Mouse (Mus musculus): ENCODE results near the gene Tns3. TPM values are rescaled to one million over a fixed set of nuclear protein-coding genes. Genes with fewer than 3 reads are reported as not detected.

Tns3 gene
- polyA plus RNA-seq, 1 experiment = 33.9 TPM

DNA sequence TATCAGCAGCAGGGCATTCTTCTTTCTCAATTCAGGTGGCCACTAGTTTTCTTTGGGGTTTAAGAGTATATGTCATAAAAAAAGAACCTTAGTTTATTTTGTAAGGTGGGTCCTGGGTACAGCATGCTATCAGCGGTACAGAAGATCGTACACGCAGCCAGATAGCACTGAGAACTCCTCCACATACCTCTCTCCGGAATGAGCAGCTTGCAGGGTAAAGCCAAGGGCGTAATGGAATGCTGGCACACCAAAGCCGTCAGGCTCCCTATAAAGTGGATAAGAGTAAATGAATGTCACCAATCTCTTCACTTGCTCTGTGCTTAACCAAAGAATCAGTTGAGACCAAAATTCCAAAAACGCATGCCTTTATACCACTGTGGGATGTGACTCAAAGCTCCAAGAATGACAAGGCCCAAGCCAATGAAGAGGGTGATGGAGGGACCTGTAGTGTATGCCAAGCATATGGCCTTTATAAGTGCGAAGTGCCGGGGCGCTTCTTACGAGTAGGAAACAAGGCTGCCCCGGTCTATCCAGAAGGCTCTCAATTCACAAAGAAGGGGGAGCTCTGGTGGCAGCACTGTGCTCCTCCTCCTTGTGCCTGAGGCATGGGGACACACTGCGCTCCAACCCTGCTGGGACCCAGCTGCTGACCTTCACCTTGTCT is 219.4 kb downstream of the Tns3 start:
- no peaks in the 10 kb centered on the region for H3K27me3 ChIP-seq (ENCODE audit: control insufficient read depth, insufficient read depth, low read length)
- H3K4me1 ChIP-seq (replicated peaks; ENCODE audit: control insufficient read depth, insufficient read depth, low read length) = peaks cover 34% of the 10 kb centered on the region
- H3K36me3 ChIP-seq (ENCODE audit: control insufficient read depth, insufficient read depth, low read length) = no peaks in the 10 kb centered on the region
- H3K27ac ChIP-seq (ENCODE audit: control insufficient read depth, insufficient read depth, low read length) = peak overlapping the region; percentile 72
- DNase-seq = no peak
- 97% methylated on average over 13 of the region's 13 CpGs for WGBS
- TF ChIP-seq CTCF (IDR thresholded peaks at IDR 0.05; ENCODE audit: borderline replicate concordance, control insufficient read depth, extremely low read depth, insufficient read depth, low read length, poor library complexity) (no peak), POLR2A (IDR thresholded peaks at IDR 0.05; ENCODE audit: control insufficient read depth, extremely low read depth, insufficient read depth, low read length, poor library complexity) (no peak)
- H3K4me3 ChIP-seq (ENCODE audit: control insufficient read depth, insufficient read depth, low read length) = no peak overlapping the region

DNA sequence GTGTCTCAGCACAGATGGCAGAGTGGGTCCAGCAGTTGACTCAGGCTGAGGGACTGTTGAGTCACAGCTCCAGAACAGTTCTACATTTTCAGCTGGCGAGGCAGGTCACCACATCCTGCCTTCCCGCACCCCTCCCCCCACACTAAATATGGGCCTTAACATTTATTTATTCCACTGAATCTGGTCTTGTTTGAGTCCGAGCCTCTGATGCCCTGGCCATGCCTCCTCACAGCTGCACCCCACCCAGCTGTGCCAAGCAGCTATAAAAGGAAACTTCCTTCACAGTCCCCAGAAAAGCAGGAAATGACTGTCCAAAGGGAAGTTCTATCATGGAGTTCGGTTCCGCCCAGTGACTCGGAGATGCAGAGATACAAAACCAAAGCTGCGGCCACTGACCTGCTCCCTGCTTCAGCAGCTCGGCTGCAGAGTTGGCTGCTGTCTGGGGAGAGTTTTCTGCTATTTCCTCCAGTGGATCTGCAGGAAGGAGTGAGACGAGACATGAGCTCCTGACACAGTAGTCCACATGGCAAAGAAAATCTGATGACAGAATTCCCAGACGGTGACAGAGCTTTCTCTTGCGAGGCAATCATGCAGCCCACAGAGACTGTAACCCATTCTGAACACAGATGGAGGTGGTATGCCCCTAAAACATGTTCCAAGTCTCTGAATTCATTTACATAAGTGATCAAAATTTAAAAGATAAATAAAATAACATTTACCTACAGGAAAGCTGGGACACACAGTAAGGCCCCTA is 220.6 kb downstream of the Tns3 start:
- 62% methylated on average over 11 of the region's 11 CpGs for WGBS
- DNase-seq = no peak
- Histone ChIP-seq H3K27me3 (ENCODE audit: control insufficient read depth, insufficient read depth, low read length) (no peaks in the 10 kb centered on the region), H3K36me3 (ENCODE audit: control insufficient read depth, insufficient read depth, low read length) (no peaks in the 10 kb centered on the region), H3K4me1 (replicated peaks; ENCODE audit: control insufficient read depth, insufficient read depth, low read length) (peaks cover 29% of the 10 kb centered on the region), H3K27ac (ENCODE audit: control insufficient read depth, insufficient read depth, low read length) (peak overlapping the region; percentile 70; the same call in 1 of the 2 replicates), H3K4me3 (ENCODE audit: control insufficient read depth, insufficient read depth, low read length) (no peak overlapping the region)
- no peak for TF ChIP-seq POLR2A (IDR thresholded peaks at IDR 0.05; ENCODE audit: control insufficient read depth, extremely low read depth, insufficient read depth, low read length, poor library complexity)
- no peak for TF ChIP-seq CTCF (IDR thresholded peaks at IDR 0.05; ENCODE audit: borderline replicate concordance, control insufficient read depth, extremely low read depth, insufficient read depth, low read length, poor library complexity)

DNA sequence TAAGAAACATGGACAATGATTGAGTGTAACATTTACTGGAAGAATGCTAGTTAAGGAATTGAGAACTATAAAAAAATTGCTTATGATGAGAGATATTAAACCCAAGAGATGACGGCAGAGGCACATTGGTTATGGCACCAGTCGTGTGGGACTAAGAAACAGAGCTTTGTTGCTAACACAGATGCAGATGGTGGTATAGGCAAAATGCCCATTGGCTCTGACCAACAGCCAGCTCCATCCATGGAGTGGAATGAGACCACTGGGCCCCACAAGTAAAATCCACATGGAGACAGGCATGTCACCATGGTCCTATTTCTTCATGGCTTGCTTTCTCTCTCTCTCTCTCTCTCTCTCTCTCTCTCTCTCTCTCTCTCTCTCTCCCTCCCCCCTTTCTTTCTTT is 223.6 kb downstream of the Tns3 start:
- Histone ChIP-seq H3K4me3 (ENCODE audit: control insufficient read depth, insufficient read depth, low read length) (no peak overlapping the region), H3K27ac (ENCODE audit: control insufficient read depth, insufficient read depth, low read length) (no peak overlapping the region), H3K4me1 (replicated peaks; ENCODE audit: control insufficient read depth, insufficient read depth, low read length) (peaks cover 13% of the 10 kb centered on the region), H3K27me3 (ENCODE audit: control insufficient read depth, insufficient read depth, low read length) (no peaks in the 10 kb centered on the region), H3K36me3 (ENCODE audit: control insufficient read depth, insufficient read depth, low read length) (no peaks in the 10 kb centered on the region)
- DNase-seq = no peak
- TF ChIP-seq POLR2A (IDR thresholded peaks at IDR 0.05; ENCODE audit: control insufficient read depth, extremely low read depth, insufficient read depth, low read length, poor library complexity) (no peak), CTCF (IDR thresholded peaks at IDR 0.05; ENCODE audit: borderline replicate concordance, control insufficient read depth, extremely low read depth, insufficient read depth, low read length, poor library complexity) (no peak)
- 97% methylated on average over 2 of the region's 2 CpGs for WGBS

DNA sequence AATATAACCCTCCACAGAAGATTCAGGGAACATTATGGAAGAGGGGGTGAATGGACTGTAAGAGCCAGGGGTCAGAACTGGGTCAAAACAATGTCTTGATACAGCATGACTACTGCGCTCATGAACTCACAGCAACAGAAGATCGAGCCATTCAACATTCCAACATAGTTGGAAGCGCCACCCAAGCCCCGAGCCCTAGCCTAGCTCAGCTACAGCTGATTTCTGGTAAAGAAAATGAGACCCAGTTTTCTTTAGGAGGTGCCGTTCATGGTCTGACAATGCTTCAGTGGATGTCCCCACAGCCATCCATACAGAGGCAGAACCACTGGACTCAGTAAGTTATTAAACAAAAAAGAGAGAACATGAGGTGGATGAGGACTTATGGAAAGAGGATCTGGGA is 224.1 kb downstream of the Tns3 start:
- Histone ChIP-seq H3K36me3 (ENCODE audit: control insufficient read depth, insufficient read depth, low read length) (no peaks in the 10 kb centered on the region), H3K27me3 (ENCODE audit: control insufficient read depth, insufficient read depth, low read length) (no peaks in the 10 kb centered on the region), H3K4me1 (replicated peaks; ENCODE audit: control insufficient read depth, insufficient read depth, low read length) (peaks cover 10% of the 10 kb centered on the region), H3K4me3 (ENCODE audit: control insufficient read depth, insufficient read depth, low read length) (no peak overlapping the region), H3K27ac (ENCODE audit: control insufficient read depth, insufficient read depth, low read length) (no peak overlapping the region)
- TF ChIP-seq POLR2A (IDR thresholded peaks at IDR 0.05; ENCODE audit: control insufficient read depth, extremely low read depth, insufficient read depth, low read length, poor library complexity) (no peak), CTCF (IDR thresholded peaks at IDR 0.05; ENCODE audit: borderline replicate concordance, control insufficient read depth, extremely low read depth, insufficient read depth, low read length, poor library complexity) (no peak)
- 97% methylated on average over 5 of the region's 5 CpGs for WGBS
- no peak for DNase-seq

DNA sequence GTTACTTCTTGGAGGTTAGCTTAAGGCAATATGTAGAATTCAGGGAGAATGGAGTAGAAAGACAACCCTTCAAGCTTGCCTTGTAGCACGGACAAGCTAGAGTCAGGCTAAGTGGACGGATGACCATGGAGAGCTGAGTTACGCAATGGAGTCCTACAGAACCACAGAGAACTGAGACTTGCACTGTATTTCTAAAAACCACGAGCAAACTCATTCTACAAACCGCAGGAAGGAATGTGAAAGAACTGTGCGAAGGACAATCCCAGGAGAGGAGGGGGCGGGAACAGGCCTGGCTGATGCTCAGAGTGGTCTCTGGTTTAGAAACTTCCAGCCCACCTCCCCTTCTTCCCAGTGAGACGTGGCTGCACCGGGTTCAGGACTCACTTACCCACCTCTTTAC is 225.3 kb downstream of the Tns3 start:
- Histone ChIP-seq H3K36me3 (ENCODE audit: control insufficient read depth, insufficient read depth, low read length) (no peaks in the 10 kb centered on the region), H3K27ac (ENCODE audit: control insufficient read depth, insufficient read depth, low read length) (no peak overlapping the region), H3K4me3 (ENCODE audit: control insufficient read depth, insufficient read depth, low read length) (no peak overlapping the region), H3K27me3 (ENCODE audit: control insufficient read depth, insufficient read depth, low read length) (no peaks in the 10 kb centered on the region), H3K4me1 (replicated peaks; ENCODE audit: control insufficient read depth, insufficient read depth, low read length) (peaks cover 7% of the 10 kb centered on the region)
- no peak for DNase-seq
- TF ChIP-seq POLR2A (IDR thresholded peaks at IDR 0.05; ENCODE audit: control insufficient read depth, extremely low read depth, insufficient read depth, low read length, poor library complexity) (no peak), CTCF (IDR thresholded peaks at IDR 0.05; ENCODE audit: borderline replicate concordance, control insufficient read depth, extremely low read depth, insufficient read depth, low read length, poor library complexity) (no peak)
- 90% methylated on average over 9 of the region's 9 CpGs for WGBS

DNA sequence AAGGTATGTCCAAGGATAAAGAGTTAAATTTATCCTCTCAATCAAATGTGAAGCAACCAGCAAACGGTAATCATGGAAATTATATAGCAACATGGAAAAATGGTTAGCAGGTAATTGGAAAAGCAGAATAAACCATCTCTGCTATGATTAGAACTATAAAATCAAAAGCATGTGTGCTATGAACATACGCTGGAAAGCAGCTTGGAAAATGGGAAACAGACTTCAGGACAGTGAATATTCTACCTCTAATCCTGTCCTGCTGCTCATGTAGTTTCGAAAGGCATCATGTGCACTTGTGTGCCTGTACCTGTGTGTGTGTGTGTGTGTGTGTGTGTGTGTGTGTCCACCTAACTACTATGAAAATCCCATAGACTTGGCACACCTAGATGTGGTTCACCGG is 226.1 kb downstream of the Tns3 start:
- Histone ChIP-seq H3K36me3 (ENCODE audit: control insufficient read depth, insufficient read depth, low read length) (no peaks in the 10 kb centered on the region), H3K4me3 (ENCODE audit: control insufficient read depth, insufficient read depth, low read length) (no peak overlapping the region), H3K27ac (ENCODE audit: control insufficient read depth, insufficient read depth, low read length) (no peak overlapping the region), H3K4me1 (replicated peaks; ENCODE audit: control insufficient read depth, insufficient read depth, low read length) (peaks cover under 1% of the 10 kb centered on the region; the same call in 1 of the 2 replicates), H3K27me3 (ENCODE audit: control insufficient read depth, insufficient read depth, low read length) (no peaks in the 10 kb centered on the region)
- WGBS = 96% methylated on average over 4 of the region's 4 CpGs
- no peak for TF ChIP-seq POLR2A (IDR thresholded peaks at IDR 0.05; ENCODE audit: control insufficient read depth, extremely low read depth, insufficient read depth, low read length, poor library complexity)
- TF ChIP-seq CTCF (IDR thresholded peaks at IDR 0.05; ENCODE audit: borderline replicate concordance, control insufficient read depth, extremely low read depth, insufficient read depth, low read length, poor library complexity) = no peak
- no peak for DNase-seq

All from thymus, adult 2 months (tissue).